ENCODE assay signal across 9 mouse cellular contexts in the genomic region with DNA sequence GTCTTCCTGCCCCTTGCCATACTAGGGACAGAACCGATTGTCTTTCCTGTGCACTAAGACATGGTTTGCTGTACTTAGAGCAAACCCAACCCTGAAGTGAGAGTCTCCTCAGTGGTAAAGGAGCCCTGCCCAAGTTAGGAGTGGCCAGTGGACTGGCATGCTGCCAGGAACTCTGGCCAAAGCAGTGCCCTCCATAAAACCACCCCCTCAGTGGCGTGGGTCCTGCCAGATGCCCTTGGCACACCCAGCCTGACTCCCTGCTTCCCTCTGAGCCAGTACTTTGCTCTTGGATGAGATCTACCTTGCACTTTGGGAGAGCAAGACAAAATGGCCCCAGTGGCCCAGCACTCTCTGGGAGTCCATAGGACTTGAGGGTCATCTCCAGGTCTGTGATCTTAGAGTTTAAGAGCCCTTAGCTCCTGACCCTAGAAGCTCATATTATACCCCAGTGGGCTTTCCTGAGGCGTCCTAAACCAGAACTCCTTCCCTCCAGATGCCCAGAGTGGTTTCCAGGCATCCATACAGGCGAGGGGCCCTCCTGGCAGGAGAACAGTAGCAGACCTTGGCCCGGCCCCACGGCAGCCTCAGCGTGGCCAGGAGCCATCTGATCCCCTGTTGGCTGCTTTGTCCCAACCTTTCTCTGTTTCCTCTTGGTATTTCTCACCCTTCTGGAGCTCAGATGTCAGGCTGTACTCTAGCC. TPM values are rescaled to one million over a fixed set of nuclear protein-coding genes. Genes with fewer than 3 reads are reported as not detected.
DNase-seq lines count a peak whose midpoint lies in the region; ATAC-seq and TF ChIP-seq lines count a peak whose summit lies in the region.
"Had no signal": no experiment of that assay in that cellular context is flagged by ENCODE, and none has a peak within 500 bp of the region (broad histone marks: within the 10 kb centered on the region; RNA-seq: fewer than 3 reads in every experiment).

No protein-coding gene starts in this region.

- H3K9ac ChIP-seq in forebrain, embryonic 13.5 days, result no peak overlapping the region
- no peak overlapping the region for H3K9ac ChIP-seq in forebrain, embryonic 12.5 days
- H3K9ac ChIP-seq in intestine, postnatal 0 days (ENCODE audit: low read depth, low read length), result no peak overlapping the region

- no peak for TF ChIP-seq CTCF in intestine, postnatal 0 days (IDR thresholded peaks at IDR 0.05; ENCODE audit: low read depth)

- WGBS in forebrain, embryonic 13.5 days, result 64% methylated on average over 7 of the region's 7 CpGs
- WGBS in forebrain, embryonic 12.5 days, result 83% methylated on average over 7 of the region's 7 CpGs
- 55% methylated on average over 7 of the region's 7 CpGs for WGBS in intestine, postnatal 0 days

- no peaks in the 10 kb centered on the region for H3K9me3 ChIP-seq in forebrain, embryonic 13.5 days (replicated peaks)
- no peaks in the 10 kb centered on the region for H3K9me3 ChIP-seq in forebrain, embryonic 12.5 days
- no peaks in the 10 kb centered on the region for H3K9me3 ChIP-seq in intestine, postnatal 0 days (ENCODE audit: control insufficient read depth)

- H3K4me1 ChIP-seq in forebrain, embryonic 13.5 days, result peaks cover 5% of the 10 kb centered on the region; the same call in 1 of the 2 replicates
- peaks cover 4% of the 10 kb centered on the region; the same call in 1 of the 2 replicates for H3K4me1 ChIP-seq in forebrain, embryonic 12.5 days
- H3K4me1 ChIP-seq in intestine, postnatal 0 days (replicated peaks; ENCODE audit: control insufficient read depth, insufficient read depth, low read length), result peaks cover 8% of the 10 kb centered on the region; the same call in 1 of the 2 replicates

- peaks cover 76% of the 10 kb centered on the region for H3K36me3 ChIP-seq in forebrain, embryonic 13.5 days (ENCODE audit: poor library complexity, severe bottlenecking)
- peaks cover 51% of the 10 kb centered on the region for H3K36me3 ChIP-seq in forebrain, embryonic 12.5 days (replicated peaks)
- peaks cover 55% of the 10 kb centered on the region for H3K36me3 ChIP-seq in intestine, postnatal 0 days (ENCODE audit: control insufficient read depth, insufficient read depth)

- no peak overlapping the region for H3K4me3 ChIP-seq in forebrain, embryonic 13.5 days
- H3K4me3 ChIP-seq in forebrain, embryonic 12.5 days (replicated peaks), result no peak overlapping the region
- H3K4me3 ChIP-seq in intestine, postnatal 0 days (ENCODE audit: low read depth, low read length), result no peak overlapping the region

- no peak overlapping the region for H3K4me2 ChIP-seq in forebrain, embryonic 13.5 days
- H3K4me2 ChIP-seq in forebrain, embryonic 12.5 days, result no peak overlapping the region
- H3K4me2 ChIP-seq in intestine, postnatal 0 days (replicated peaks; ENCODE audit: low read depth), result no peak overlapping the region

- no peaks in the 10 kb centered on the region for H3K27me3 ChIP-seq in forebrain, embryonic 13.5 days
- H3K27me3 ChIP-seq in forebrain, embryonic 12.5 days, result no peaks in the 10 kb centered on the region
- H3K27me3 ChIP-seq in intestine, postnatal 0 days (replicated peaks; ENCODE audit: control insufficient read depth, insufficient read depth, low read length), result no peaks in the 10 kb centered on the region

- ATAC-seq in forebrain, embryonic 13.5 days, result peak; percentile 52; the same call in 1 of the 2 replicates
- ATAC-seq in forebrain, embryonic 12.5 days (ENCODE audit: low FRiP score), result no peak
- ATAC-seq in intestine, postnatal 0 days, result peak; percentile 46; the same call in 1 of the 2 replicates

- peak; percentile 66 for DNase-seq in 416B (ENCODE audit: low read depth)
- peak; percentile 16 to 29 for DNase-seq in cerebellum, postnatal 36 days
- DNase-seq in lung, postnatal 10 days, result peak; percentile 50
- no peak for DNase-seq in thymus, postnatal 25 days
- DNase-seq in urinary bladder, adult 2 months (ENCODE audit: low spot score), result no peak

- H3K27ac ChIP-seq in forebrain, embryonic 13.5 days, result peak overlapping the region; percentile 23; the same call in 1 of the 2 replicates
- H3K27ac ChIP-seq in forebrain, embryonic 12.5 days, result no peak overlapping the region
- H3K27ac ChIP-seq in intestine, postnatal 0 days (ENCODE audit: low read depth, low read length), result no peak overlapping the region; the same call in 1 of the 2 replicates
- H3K27ac ChIP-seq: kidney, postnatal 0 days had no signal

RNA-seq across cellular contexts. Expression of a gene that starts 13.8 kb away (rescaled TPM):
- not detected in 2 replicates for polyA plus RNA-seq in forebrain, embryonic 13.5 days (2015; fragmentation: Nextera tagmentation; extraction: Ambion mirVana)
- 0.42 TPM in 1 of 2 replicates, not detected in the other for polyA plus RNA-seq in forebrain, embryonic 12.5 days (2016; fragmentation: Nextera tagmentation; extraction: Ambion mirVana)
- polyA plus RNA-seq in intestine, postnatal 0 days (2015; fragmentation: Nextera tagmentation; extraction: Ambion mirVana), result not detected in 2 replicates
- not detected in 2 replicates for polyA plus RNA-seq in urinary bladder, adult 2 months (2012; rRNA removed)
- polyA plus RNA-seq: kidney, postnatal 0 days had no signal

RNA-seq across cellular contexts. Expression of a gene that starts 51.1 kb away (rescaled TPM):
- polyA plus RNA-seq in forebrain, embryonic 13.5 days (2015; fragmentation: Nextera tagmentation; extraction: Ambion mirVana), result 0.04 TPM in 1 of 2 replicates, not detected in the other
- not detected in 2 replicates for polyA plus RNA-seq in forebrain, embryonic 12.5 days (2016; fragmentation: Nextera tagmentation; extraction: Ambion mirVana)
- polyA plus RNA-seq in intestine, postnatal 0 days (2015; fragmentation: Nextera tagmentation; extraction: Ambion mirVana), result 2.5 and 3.0 TPM in 2 replicates
- polyA plus RNA-seq in urinary bladder, adult 2 months (2012; rRNA removed), result 0.52 and 0.68 TPM in 2 replicates

RNA-seq across cellular contexts. Expression of a gene that starts 59.5 kb away (rescaled TPM):
- 25.9 and 29.8 TPM in 2 replicates for polyA plus RNA-seq in forebrain, embryonic 13.5 days (2015; fragmentation: Nextera tagmentation; extraction: Ambion mirVana)
- polyA plus RNA-seq in forebrain, embryonic 12.5 days (2016; fragmentation: Nextera tagmentation; extraction: Ambion mirVana), result 18.8 and 21.4 TPM in 2 replicates
- polyA plus RNA-seq in intestine, postnatal 0 days (2015; fragmentation: Nextera tagmentation; extraction: Ambion mirVana), result 11.3 and 11.8 TPM in 2 replicates
- 30.7 and 33.5 TPM in 2 replicates for polyA plus RNA-seq in urinary bladder, adult 2 months (2012; rRNA removed)

Comparison
In these comparisons a context has a peak if more than half of its experiments do, and no peak if none do; other contexts are left out.
1. DNase-seq: peak in 416B (single experiment), cerebellum, postnatal 36 days (2 of 2) and lung, postnatal 10 days (single experiment); none in thymus, postnatal 25 days (single experiment) and urinary bladder, adult 2 months (single experiment).